Mouse (Mus musculus): ENCODE results near the gene Pelo. TPM values are rescaled to one million over a fixed set of nuclear protein-coding genes. Genes with fewer than 3 reads are reported as not detected.

The Pelo gene
- polyA plus RNA-seq, 1 experiment from 2014 or later = 5.2 TPM

- Histone ChIP-seq H3K9ac (no peak overlapping the region), H3K36me3 (no peaks in the 10 kb centered on the region), H3K27me3 (no peaks in the 10 kb centered on the region), H3K27ac (replicated peaks) (no peak overlapping the region), H3K4me3 (no peak overlapping the region), H3K4me2 (no peak overlapping the region), H3K9me3 (no peaks in the 10 kb centered on the region), H3K4me1 (replicated peaks) (no peaks in the 10 kb centered on the region)
- ATAC-seq (ENCODE audit: low FRiP score, low read depth) = no peak
- 84% methylated on average over 3 of the region's 3 CpGs for WGBS
These were observed 18.6 kb downstream of the Pelo start for GRCm38 (mm10) chr13:115071431-115071830.

DNA sequence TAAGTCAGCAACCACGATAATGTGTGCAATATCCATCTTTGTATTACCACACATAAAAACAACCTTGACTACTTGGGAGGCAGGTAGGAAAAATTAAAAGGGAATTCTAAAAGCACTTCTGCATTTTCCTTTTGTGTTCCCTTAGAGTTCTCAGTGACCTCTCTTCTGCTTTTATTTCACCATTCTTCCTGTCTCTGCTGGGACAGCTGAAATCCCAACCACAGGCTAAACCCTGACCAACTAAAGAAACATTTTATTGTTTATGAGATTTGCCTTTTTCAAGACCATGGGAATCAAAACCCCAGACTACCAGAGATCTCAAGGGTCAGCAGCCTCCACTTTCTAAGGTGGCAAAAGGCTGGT lies 22.0 kb downstream of the Pelo start:
- Histone ChIP-seq H3K4me2 (no peak overlapping the region), H3K27ac (replicated peaks) (no peak overlapping the region), H3K9ac (no peak overlapping the region), H3K36me3 (no peaks in the 10 kb centered on the region), H3K4me1 (replicated peaks) (no peaks in the 10 kb centered on the region), H3K27me3 (no peaks in the 10 kb centered on the region), H3K4me3 (no peak overlapping the region), H3K9me3 (no peaks in the 10 kb centered on the region)
- no peak for ATAC-seq (ENCODE audit: low FRiP score, low read depth)
- WGBS = 90% methylated on average over 1 of the region's 1 CpGs

DNA sequence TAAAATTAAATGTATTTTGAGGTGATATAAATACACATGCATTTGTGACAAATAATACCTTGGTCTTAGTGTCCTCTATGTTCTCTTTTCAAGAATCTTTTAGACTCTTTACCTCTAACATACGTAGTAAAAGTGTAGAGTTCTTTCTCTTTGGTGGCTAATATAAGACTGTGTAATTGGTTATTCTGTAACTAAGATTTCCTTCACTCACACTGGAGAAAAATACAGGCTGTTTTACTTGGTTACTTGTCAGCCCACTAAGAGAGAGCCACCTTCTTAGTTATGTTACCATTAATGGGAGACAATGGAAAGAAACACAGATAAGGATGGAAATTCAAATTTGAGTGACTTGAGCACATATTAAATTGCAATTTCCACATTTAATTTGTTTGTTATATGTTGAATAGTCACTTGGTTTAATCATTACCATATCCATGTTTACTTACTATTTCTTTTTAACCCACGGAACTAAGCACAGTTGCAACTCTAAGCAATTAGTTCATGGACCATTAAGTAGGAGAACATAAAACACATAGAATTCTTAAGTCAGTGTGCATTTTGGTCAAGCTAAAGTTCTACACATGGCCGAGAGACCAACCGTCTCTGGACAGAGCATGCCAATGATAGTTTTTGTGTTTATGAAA lies 22.5 kb downstream of the Pelo start:
- Histone ChIP-seq H3K4me1 (replicated peaks) (no peaks in the 10 kb centered on the region), H3K4me3 (no peak overlapping the region)

DNA sequence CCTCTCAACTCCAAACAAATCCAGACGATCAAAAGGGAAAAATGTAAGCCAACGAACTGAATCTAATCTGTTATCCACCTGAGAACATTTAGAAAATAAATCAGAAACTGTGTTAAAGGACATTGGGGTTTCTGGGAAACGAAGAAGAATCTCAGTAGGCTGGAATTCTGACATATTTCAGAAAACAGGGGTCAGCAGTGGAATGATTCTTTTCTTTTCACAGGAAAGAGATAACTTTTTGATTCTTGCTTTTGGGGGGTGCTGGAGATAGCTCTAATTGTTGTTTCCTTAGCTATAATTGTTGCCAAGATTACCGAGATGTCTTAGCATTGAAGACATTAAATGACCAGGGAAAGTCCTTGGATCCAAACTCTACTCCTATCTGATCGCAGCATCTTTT lies 32.4 kb downstream of the Pelo start:
- Histone ChIP-seq H3K27me3 (no peaks in the 10 kb centered on the region), H3K4me1 (replicated peaks) (no peaks in the 10 kb centered on the region), H3K27ac (replicated peaks) (no peak overlapping the region), H3K4me2 (no peak overlapping the region), H3K36me3 (no peaks in the 10 kb centered on the region), H3K4me3 (no peak overlapping the region), H3K9ac (no peak overlapping the region), H3K9me3 (no peaks in the 10 kb centered on the region)
- WGBS = 88% methylated on average over 5 of the region's 5 CpGs
- ATAC-seq (ENCODE audit: low FRiP score, low read depth) = no peak

More for the DNA sequence above, 22.5 kb downstream of the Pelo start:
- ATAC-seq (ENCODE audit: low FRiP score, low read depth) = no peak
- Histone ChIP-seq H3K9me3 (no peaks in the 10 kb centered on the region), H3K36me3 (no peaks in the 10 kb centered on the region), H3K27ac (replicated peaks) (no peak overlapping the region), H3K4me2 (no peak overlapping the region), H3K9ac (no peak overlapping the region), H3K27me3 (no peaks in the 10 kb centered on the region)
- 76% methylated on average over 4 of the region's 4 CpGs for WGBS

- no peak for ATAC-seq (ENCODE audit: low FRiP score, low read depth)
- Histone ChIP-seq H3K4me1 (replicated peaks) (no peaks in the 10 kb centered on the region), H3K36me3 (no peaks in the 10 kb centered on the region), H3K9ac (no peak overlapping the region), H3K4me3 (no peak overlapping the region), H3K4me2 (peak overlapping the region; percentile 24; the same call in 1 of the 2 replicates), H3K27ac (replicated peaks) (no peak overlapping the region), H3K27me3 (no peaks in the 10 kb centered on the region), H3K9me3 (no peaks in the 10 kb centered on the region)
- WGBS = 12% methylated on average over 9 of the region's 9 CpGs
These were observed 35.2 kb downstream of the Pelo start for GRCm38 (mm10) chr13:115054783-115055182.

DNA sequence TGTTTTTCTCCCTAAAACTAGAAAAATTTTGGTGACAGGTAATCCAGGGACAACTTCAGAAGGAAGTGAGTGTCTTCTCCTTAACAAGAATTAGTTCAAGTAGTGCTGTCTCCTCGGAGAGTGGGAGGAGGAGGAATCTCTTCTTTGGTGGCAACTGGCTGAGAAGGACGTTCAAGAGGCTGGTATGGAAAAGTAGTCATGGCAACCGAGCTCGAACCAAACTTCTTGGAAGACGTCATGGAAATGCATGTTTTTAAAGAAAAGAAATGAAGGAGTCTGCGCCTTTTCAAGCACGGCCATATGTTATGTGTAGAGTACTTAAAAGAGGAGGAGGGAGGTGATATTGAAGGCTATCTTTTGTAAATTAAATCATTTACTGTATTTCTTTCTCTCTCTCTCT lies 37.4 kb downstream of the Pelo start:
- H3K27me3 ChIP-seq = no peaks in the 10 kb centered on the region
- H3K27ac ChIP-seq (replicated peaks) = no peak overlapping the region
- no peaks in the 10 kb centered on the region for H3K4me1 ChIP-seq (replicated peaks)
- no peaks in the 10 kb centered on the region for H3K9me3 ChIP-seq
- no peak overlapping the region for H3K9ac ChIP-seq
- no peak overlapping the region for H3K4me3 ChIP-seq
- H3K4me2 ChIP-seq = no peak overlapping the region
- WGBS = 62% methylated on average over 7 of the region's 7 CpGs
- no peak for ATAC-seq (ENCODE audit: low FRiP score, low read depth)
- no peaks in the 10 kb centered on the region for H3K36me3 ChIP-seq

DNA sequence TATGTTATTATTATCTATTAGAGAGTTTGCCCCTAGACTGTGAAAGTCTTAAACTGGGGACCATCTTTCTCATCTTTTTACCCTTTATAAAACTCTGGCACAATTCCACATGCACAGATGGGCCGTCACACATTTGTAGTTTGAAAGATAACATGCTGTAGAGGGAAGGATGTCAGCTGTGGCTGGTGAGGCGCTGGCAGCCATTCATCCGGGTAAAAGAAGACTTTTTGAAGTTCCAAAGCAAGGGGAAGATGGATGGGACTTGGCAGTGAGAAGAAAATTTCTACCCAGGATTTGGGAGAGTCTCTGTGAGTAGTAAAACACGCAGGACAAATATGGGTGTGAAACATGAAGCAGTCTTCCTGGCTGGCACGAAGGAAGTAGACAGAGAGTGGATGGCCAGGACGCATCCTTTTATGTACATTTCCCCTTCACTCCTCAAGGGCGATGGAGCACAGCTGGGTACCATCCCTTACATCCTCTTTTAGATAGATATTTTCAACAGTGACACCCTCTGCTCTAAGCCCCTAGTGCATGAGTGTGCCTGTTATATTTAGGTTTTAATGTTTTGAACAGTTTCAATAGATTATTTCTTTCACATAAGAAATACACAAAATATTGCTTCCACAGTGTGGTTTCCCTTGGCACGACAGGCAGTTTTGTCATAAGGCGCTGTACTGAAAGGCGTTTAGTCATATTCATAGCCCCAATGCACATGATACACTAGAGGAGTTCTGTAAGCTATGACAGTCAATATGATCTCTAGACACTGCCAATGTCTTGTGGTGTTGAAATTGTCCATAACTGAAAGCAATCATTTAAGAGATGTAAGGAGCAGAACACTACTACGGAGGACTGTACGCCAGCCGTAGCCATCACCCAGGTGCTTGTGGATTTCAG lies 39.1 kb downstream of the Pelo start:
- Histone ChIP-seq H3K4me3 (no peak overlapping the region), H3K9me3 (no peaks in the 10 kb centered on the region), H3K9ac (no peak overlapping the region), H3K27me3 (no peaks in the 10 kb centered on the region), H3K27ac (replicated peaks) (no peak overlapping the region), H3K36me3 (no peaks in the 10 kb centered on the region), H3K4me1 (replicated peaks) (no peaks in the 10 kb centered on the region), H3K4me2 (no peak overlapping the region)
- peak; percentile 65; the same call in 1 of the 2 replicates for ATAC-seq (ENCODE audit: low FRiP score, low read depth)
- 74% methylated on average over 13 of the region's 13 CpGs for WGBS

DNA sequence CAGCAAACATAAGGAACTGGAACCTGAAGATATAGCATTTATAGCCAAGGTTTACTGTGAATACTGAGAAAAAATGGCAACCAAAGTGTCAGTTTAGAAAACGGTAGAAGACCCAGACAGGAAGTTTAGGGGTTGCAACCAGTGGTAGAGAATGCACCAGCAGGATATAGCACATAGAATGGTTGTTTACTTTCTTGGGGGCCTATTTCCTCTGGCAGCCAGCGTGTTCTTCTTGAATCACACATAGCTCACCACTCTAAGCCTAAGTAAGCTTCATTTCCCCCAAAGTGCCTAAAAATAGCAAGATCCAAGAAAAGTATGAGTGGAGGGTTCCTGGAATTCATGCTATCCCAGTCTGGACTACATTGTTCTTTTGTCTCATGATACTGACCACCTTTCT lies 47.3 kb downstream of the Pelo start:
- Histone ChIP-seq H3K36me3 (no peaks in the 10 kb centered on the region), H3K9ac (no peak overlapping the region), H3K4me1 (replicated peaks) (no peaks in the 10 kb centered on the region), H3K27me3 (no peaks in the 10 kb centered on the region), H3K4me2 (no peak overlapping the region), H3K27ac (replicated peaks) (no peak overlapping the region), H3K9me3 (no peaks in the 10 kb centered on the region), H3K4me3 (no peak overlapping the region)
- WGBS = 77% methylated on average over 2 of the region's 2 CpGs
- ATAC-seq (ENCODE audit: low FRiP score, low read depth) = no peak

Other genes starting within 250 kb of the Pelo start
- gene Itga2, start 158.1 kb downstream of the Pelo start, polyA plus RNA-seq (2015; fragmentation: Nextera tagmentation; extraction: Ambion mirVana) = 1.6 and 2.1 TPM in 2 replicates
- 2.9 and 3.1 TPM in 2 replicates for gene Gm49395, start 11.7 kb upstream of the Pelo start, polyA plus RNA-seq (2015; fragmentation: Nextera tagmentation; extraction: Ambion mirVana)
- 6.3 and 7.3 TPM in 2 replicates for gene Itga1, start 11.8 kb upstream of the Pelo start, polyA plus RNA-seq (2015; fragmentation: Nextera tagmentation; extraction: Ambion mirVana)

Data from hindbrain, embryonic 15.5 days (tissue).